Mouse (Mus musculus): Measurements from ENCODE around the gene Rabl3. TPM values are rescaled to one million over a fixed set of nuclear protein-coding genes. Genes with fewer than 3 reads are reported as not detected.

Rabl3 gene
- polyA plus RNA-seq (2012; rRNA removed): 9.4 and 11.2 TPM in 2 replicates

GRCm38 (mm10) chr16:37539611-37540580 lies at the start of gene Rabl3, which contains the start of gene Gtf2e1:
Rabl3 (plus strand) TSS chr16:37539885.
Gtf2e1 (minus strand) TSS chr16:37539789.

GRCm38 (mm10) chr16:37579994-37580393 lies 40.3 kb downstream of the Rabl3 start, which contains the start of gene Hgd:
Hgd (plus strand) TSS chr16:37580153.

Other genes with a start within 250 kb of the Rabl3 start
- 1.9 and 2.4 TPM in 2 replicates for gene Stxbp5l, start 154.9 kb upstream of the Rabl3 start, polyA plus RNA-seq (2012; rRNA removed)
- 25.9 and 29.9 TPM in 2 replicates for gene Gtf2e1, start 96 bp upstream of the Rabl3 start, polyA plus RNA-seq (2012; rRNA removed)
- gene Hgd, start 40.3 kb downstream of the Rabl3 start, polyA plus RNA-seq (2012; rRNA removed): 0.18 and 0.33 TPM in 2 replicates
- gene Ndufb4, start 114.6 kb downstream of the Rabl3 start, polyA plus RNA-seq (2012; rRNA removed): 58.0 and 60.4 TPM in 2 replicates
- 83.6 and 186 TPM in 2 replicates for gene Fstl1, start 237.0 kb downstream of the Rabl3 start, polyA plus RNA-seq (2012; rRNA removed)

Data from central nervous system, embryonic 14 days (tissue).